In the genomic region with DNA sequence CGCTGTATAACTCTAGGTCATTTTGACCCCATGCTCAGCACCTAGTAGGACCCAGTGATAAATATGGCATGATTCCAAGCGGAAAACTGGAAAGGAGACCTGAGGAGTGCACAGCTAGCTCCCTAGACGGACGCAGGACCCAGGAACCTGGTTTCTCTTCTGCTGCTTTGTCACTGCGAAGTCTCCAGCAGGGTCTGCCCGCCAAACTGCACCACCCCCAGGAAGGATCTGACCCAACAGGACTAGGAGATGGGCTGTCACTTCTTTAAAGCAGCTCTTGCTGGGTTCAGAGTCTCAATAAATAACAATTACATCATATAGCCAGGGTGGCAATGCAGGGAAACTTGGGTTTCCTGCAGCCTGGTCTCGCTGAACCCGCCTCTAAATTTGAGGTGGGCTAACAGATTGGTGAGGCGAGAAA, we compare ENCODE assay signal across 7 mouse cellular contexts. TPM values are rescaled to one million over a fixed set of nuclear protein-coding genes. Genes with fewer than 3 reads are reported as not detected.
DNase-seq lines count a peak whose midpoint lies in the region; ATAC-seq and TF ChIP-seq lines count a peak whose summit lies in the region.

A gene (minus strand): TSS at position 157 of the 421 bp plus-strand sequence.

- H3K4me3 ChIP-seq in cerebellum, adult 2 months (replicated peaks; ENCODE audit: insufficient read depth, low read depth, low read length): peak within 1 kb of the TSS; percentile 84
- peak within 1 kb of the TSS; percentile 88 for H3K4me3 ChIP-seq in lung, embryonic 15.5 days

- ATAC-seq in frontal cortex, adult (ENCODE audit: low TSS enrichment): peak; percentile 35
- peak; percentile 50 to 59 for ATAC-seq in hematopoietic stem cell, adult 5-6 weeks (replicated peaks in 1 of 2; ENCODE audit: insufficient read depth in 1 of 2, low FRiP score in 2 of 2, low TSS enrichment in 1 of 2, low read depth in 1 of 2, poor library complexity in 2 of 2, severe bottlenecking in 2 of 2)
- ATAC-seq in lung, embryonic 15.5 days (ENCODE audit: borderline replicate concordance, extremely low read depth, low FRiP score, low TSS enrichment): peak; percentile 13

- DNase-seq in R1 (ENCODE audit: low read depth, low spot score): peak; percentile 50
- DNase-seq in cerebellum, adult 2 months: peak; percentile 74 to 79
- peak; percentile 59 for DNase-seq in layer of hippocampus, adult 9-11 months
- DNase-seq in ovary, postnatal 10 days (ENCODE audit: low spot score): peak; percentile 51

- peak; percentile 38; the same call in 1 of the 2 replicates for TF ChIP-seq POLR2A in cerebellum, adult 2 months (IDR thresholded peaks at IDR 0.05; ENCODE audit: borderline replicate concordance, insufficient read depth, low read length)

- H3K4me2 ChIP-seq in lung, embryonic 15.5 days: peak within 1 kb of the TSS; percentile 70

- H3K4me1 ChIP-seq in cerebellum, adult 2 months (ENCODE audit: control insufficient read depth, insufficient read depth, low read length): no peaks in the 10 kb centered on the region
- peaks cover 24% of the 10 kb centered on the region for H3K4me1 ChIP-seq in lung, embryonic 15.5 days

- under 1% methylated on average over 9 of the region's 9 CpGs for WGBS in cerebellum, adult 2 months
- WGBS in lung, embryonic 15.5 days: under 1% methylated on average over 9 of the region's 9 CpGs

- no peak for TF ChIP-seq CTCF in cerebellum, adult 2 months (IDR thresholded peaks at IDR 0.05; ENCODE audit: borderline replicate concordance, insufficient read depth, low read depth, low read length)

- no peaks in the 10 kb centered on the region for H3K27me3 ChIP-seq in cerebellum, adult 2 months (ENCODE audit: control insufficient read depth, insufficient read depth, low read length)
- no peaks in the 10 kb centered on the region for H3K27me3 ChIP-seq in lung, embryonic 15.5 days

- H3K9ac ChIP-seq in lung, embryonic 15.5 days: peak within 1 kb of the TSS; percentile 93

- H3K27ac ChIP-seq in cerebellum, adult 2 months (ENCODE audit: insufficient read depth, low read length): peak within 1 kb of the TSS; percentile 91
- H3K27ac ChIP-seq in lung, embryonic 15.5 days: peak within 1 kb of the TSS; percentile 99

- no peaks in the 10 kb centered on the region for H3K36me3 ChIP-seq in lung, embryonic 15.5 days

- H3K9me3 ChIP-seq in lung, embryonic 15.5 days: no peaks in the 10 kb centered on the region

RNA-seq across cellular contexts. Expression of the gene that starts here (rescaled TPM):
- 11.3 and 12.8 TPM in 2 replicates for polyA plus RNA-seq in cerebellum, adult 2 months (2012; rRNA removed)
- total RNA-seq in hematopoietic stem cell, adult 5-6 weeks (2017): 58.3 and 66.5 TPM in 2 replicates
- 44.5 and 47.0 TPM in 2 replicates for polyA plus RNA-seq in lung, embryonic 15.5 days (2015; fragmentation: Nextera tagmentation; extraction: Ambion mirVana)

Comparison
In these comparisons a context has a peak if more than half of its experiments do, and no peak if none do; other contexts are left out.
1. Peak in every context shown above with its lines: DNase-seq, ATAC-seq, H3K4me3 ChIP-seq and H3K27ac ChIP-seq.